Mouse (Mus musculus) testis, adult 10 weeks (tissue): ENCODE data around the gene Ccl25. TPM values are rescaled to one million over a fixed set of nuclear protein-coding genes. Genes with fewer than 3 reads are reported as not detected.

Experiments used
- polyA plus RNA-seq: library from polyadenylated mRNA; stranded (reverse); fragments of 350-450 nt; fragmentation: Illumina TruSeq; extraction: RNeasy Lipid Tissue Mini Kit (QIAGEN cat#74804); gene quantifications from one replicate; pipeline ENCODE4 v1.2.3, GENCODE M21; 2014; ENCODE audit warnings: low read depth, low replicate concordance

The Ccl25 gene
- polyA plus RNA-seq: 23.5 TPM

DNA sequence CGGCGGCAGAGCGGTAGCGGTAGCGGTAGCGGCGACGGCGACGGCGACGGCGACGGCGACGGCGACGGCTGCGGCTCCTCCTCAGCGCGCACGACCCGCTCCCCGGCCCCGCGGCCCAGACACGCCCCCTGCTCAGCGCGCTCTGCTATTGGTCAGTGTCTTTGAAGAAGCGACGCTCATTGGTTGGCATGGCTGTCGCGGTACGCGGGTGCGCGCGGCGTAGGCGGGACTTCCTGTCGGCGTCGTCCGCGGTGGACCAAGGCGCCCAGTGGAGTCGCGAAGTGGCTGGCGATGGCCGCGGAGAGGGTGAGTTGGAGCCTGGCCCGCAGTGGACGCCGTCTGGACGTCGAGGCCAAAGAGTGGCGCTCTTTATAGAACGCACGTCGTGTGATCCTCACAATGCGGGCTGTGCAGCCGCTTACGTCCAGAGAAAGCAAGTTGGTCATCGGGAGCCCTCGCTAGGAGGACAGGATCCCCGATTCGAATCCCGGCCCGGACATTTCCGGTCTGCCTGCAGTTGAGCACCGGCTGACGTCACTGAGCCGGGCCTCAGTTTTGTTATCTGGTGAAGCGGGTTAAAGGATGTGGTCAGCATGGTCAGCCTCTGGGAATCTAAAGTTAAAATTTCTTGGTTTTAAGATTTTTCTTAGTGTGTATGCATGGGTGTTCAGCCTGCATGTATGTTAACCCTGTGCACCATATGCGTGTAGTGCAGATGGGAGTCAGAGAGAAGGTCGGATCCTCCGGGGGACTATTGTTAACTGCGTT, at the start of gene Ccl25, which contains the start of gene Elavl1:
Gene Ccl25 (plus strand): TSS at position 228 of the 768 bp plus-strand sequence.
Gene Elavl1 (minus strand): TSS at position 431 of the 768 bp plus-strand sequence.

DNA sequence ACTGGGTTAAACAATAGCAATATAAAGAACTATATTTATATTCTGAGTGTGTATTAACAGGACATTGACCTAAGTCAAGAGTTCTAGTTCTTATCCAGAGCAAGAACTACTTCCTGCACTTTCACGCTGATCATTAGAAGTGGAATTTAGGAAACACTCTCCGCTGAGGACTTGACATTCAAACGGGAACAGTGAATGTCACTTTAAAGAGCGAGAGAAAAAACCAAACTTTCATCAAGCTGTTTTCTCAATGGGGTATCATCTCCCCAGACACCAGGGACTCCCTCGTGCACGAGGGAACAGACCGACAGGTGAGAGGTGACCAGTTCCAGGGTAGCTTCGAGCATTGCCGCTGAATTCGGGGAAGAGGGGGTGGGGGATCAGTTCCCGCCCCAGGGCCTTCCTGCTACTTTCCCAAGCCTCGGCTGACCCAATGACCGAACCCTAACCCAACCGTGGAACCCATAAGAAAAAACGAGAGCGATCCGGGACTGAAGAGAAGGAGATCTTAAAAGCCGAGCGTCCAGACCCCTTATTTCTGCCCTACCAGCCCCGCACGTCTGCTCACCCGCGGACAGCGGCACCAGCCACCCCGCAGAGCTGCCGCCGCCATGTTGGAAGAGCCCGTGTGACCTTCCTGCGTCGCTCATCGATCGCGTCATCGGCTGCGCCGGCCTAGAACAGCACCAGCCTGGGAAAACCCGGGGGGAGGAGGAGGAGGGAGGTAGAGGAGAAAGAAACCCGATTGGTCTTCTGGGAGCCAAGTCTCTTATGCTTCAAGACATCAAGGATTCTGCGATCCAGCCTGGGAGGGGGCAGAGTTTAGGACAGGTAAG, 49.5 kb upstream of the Ccl25 start, which contains the start of gene Timm44:
Gene Timm44 (minus strand): TSS at position 639 of the 836 bp plus-strand sequence.

Other genes with a start within 250 kb of the Ccl25 start
- gene Cd209f, start 219.4 kb upstream of the Ccl25 start, polyA plus RNA-seq: 0.57 TPM
- gene Cd209g, start 191.1 kb upstream of the Ccl25 start, polyA plus RNA-seq: not detected
- gene Evi5l, start 158.6 kb upstream of the Ccl25 start, polyA plus RNA-seq: 19.4 TPM
- 0.07 TPM for gene Prr36, start 107.8 kb upstream of the Ccl25 start, polyA plus RNA-seq
- 0.10 TPM for gene Lrrc8e, start 98.4 kb upstream of the Ccl25 start, polyA plus RNA-seq
- gene Map2k7, start 86.5 kb upstream of the Ccl25 start, polyA plus RNA-seq: 25.7 TPM
- gene Gm49320, start 86.3 kb upstream of the Ccl25 start, polyA plus RNA-seq: 0.60 TPM
- 6.6 TPM for gene Tgfbr3l, start 77.0 kb upstream of the Ccl25 start, polyA plus RNA-seq
- gene Snapc2, start 72.1 kb upstream of the Ccl25 start, polyA plus RNA-seq: 2.1 TPM
- gene Ctxn1, start 65.9 kb upstream of the Ccl25 start, polyA plus RNA-seq: 5.3 TPM
- gene Timm44, start 49.3 kb upstream of the Ccl25 start, polyA plus RNA-seq: 105 TPM
- 35.2 TPM for gene Elavl1, start 203 bp downstream of the Ccl25 start, polyA plus RNA-seq
- gene Cers4, start 167.8 kb downstream of the Ccl25 start, polyA plus RNA-seq: 1.2 TPM